Comparison of ENCODE assay signal across 8 mouse cellular contexts in genomic region chr7:19308454-19309277, GRCm38 (mm10). TPM values are rescaled to one million over a fixed set of nuclear protein-coding genes. Genes with fewer than 3 reads are reported as not detected.
DNase-seq lines count a peak whose midpoint lies in the region; ATAC-seq and TF ChIP-seq lines count a peak whose summit lies in the region.

No protein-coding gene starts in this region.

- peaks cover 38% of the 10 kb centered on the region for H3K4me1 ChIP-seq in erythroblast, embryonic 14.5 days (ENCODE audit: control insufficient read depth)
- H3K4me1 ChIP-seq in heart, embryonic 12.5 days (replicated peaks): peaks cover 31% of the 10 kb centered on the region
- peaks cover 29% of the 10 kb centered on the region for H3K4me1 ChIP-seq in kidney, embryonic 16.5 days (ENCODE audit: insufficient read depth, low read length)

- peak overlapping the region; percentile 100 for H3K4me2 ChIP-seq in heart, embryonic 12.5 days
- peak overlapping the region; percentile 100 for H3K4me2 ChIP-seq in kidney, embryonic 16.5 days (replicated peaks; ENCODE audit: low read depth, low read length)

- peak; percentile 96 for DNase-seq in CD4-positive helper T cell, adult 2 months (ENCODE audit: low read depth, low spot score)
- peak; percentile 97 for DNase-seq in brain, embryonic 14.5 days (ENCODE audit: low read depth)
- peak; percentile 93 for DNase-seq in liver
- DNase-seq in spleen, postnatal 36 days (ENCODE audit: low spot score in 2 of 2): peak; percentile 95

- H3K9me3 ChIP-seq in erythroblast, embryonic 14.5 days (ENCODE audit: control insufficient read depth, low read length): peaks cover 3% of the 10 kb centered on the region; the same call in 1 of the 2 replicates
- H3K9me3 ChIP-seq in heart, embryonic 12.5 days (replicated peaks): no peaks in the 10 kb centered on the region
- H3K9me3 ChIP-seq in kidney, embryonic 16.5 days (ENCODE audit: low read length): no peaks in the 10 kb centered on the region

- peak; percentile 87 for ATAC-seq in heart, embryonic 12.5 days (ENCODE audit: insufficient number of reproducible peaks, low FRiP score)
- peak; percentile 84 for ATAC-seq in kidney, embryonic 16.5 days (ENCODE audit: low FRiP score, low TSS enrichment)
- ATAC-seq in monocyte, adult 5-6 weeks (replicated peaks; ENCODE audit: insufficient number of reproducible peaks, low FRiP score, low TSS enrichment, poor library complexity, severe bottlenecking): peak; percentile 71

- peak; percentile 4; the same call in 1 of the 2 replicates for TF ChIP-seq CTCF in brain, embryonic 14.5 days (IDR thresholded peaks at IDR 0.05; ENCODE audit: borderline replicate concordance, extremely low read depth, insufficient read depth, insufficient read length)

- H3K27ac ChIP-seq in heart, embryonic 12.5 days (ENCODE audit: poor library complexity, severe bottlenecking): peak overlapping the region; percentile 72
- H3K27ac ChIP-seq in kidney, embryonic 16.5 days (ENCODE audit: low read length): peak overlapping the region; percentile 71

- H3K4me3 ChIP-seq in erythroblast, embryonic 14.5 days (replicated peaks): peak overlapping the region; percentile 66
- H3K4me3 ChIP-seq in heart, embryonic 12.5 days: peak overlapping the region; percentile 73
- peak overlapping the region; percentile 74 for H3K4me3 ChIP-seq in kidney, embryonic 16.5 days (ENCODE audit: low read length)

- under 1% methylated on average over 58 of the region's 58 CpGs for WGBS in heart, embryonic 12.5 days
- WGBS in kidney, embryonic 16.5 days: under 1% methylated on average over 58 of the region's 58 CpGs

- no peaks in the 10 kb centered on the region for H3K36me3 ChIP-seq in erythroblast, embryonic 14.5 days (ENCODE audit: control insufficient read depth)
- no peaks in the 10 kb centered on the region for H3K36me3 ChIP-seq in heart, embryonic 12.5 days
- no peaks in the 10 kb centered on the region for H3K36me3 ChIP-seq in kidney, embryonic 16.5 days (ENCODE audit: insufficient read depth, low read length)

- TF ChIP-seq POLR2A in brain, embryonic 14.5 days (IDR thresholded peaks at IDR 0.05; ENCODE audit: borderline replicate concordance, extremely low read depth, insufficient read depth, insufficient read length, poor library complexity, severe bottlenecking): no peak

- H3K9ac ChIP-seq in heart, embryonic 12.5 days: peak overlapping the region; percentile 67
- H3K9ac ChIP-seq in kidney, embryonic 16.5 days (replicated peaks; ENCODE audit: low read length): peak overlapping the region; percentile 65

- H3K27me3 ChIP-seq in erythroblast, embryonic 14.5 days (ENCODE audit: control insufficient read depth): peaks cover 78% of the 10 kb centered on the region
- peaks cover 44% of the 10 kb centered on the region for H3K27me3 ChIP-seq in heart, embryonic 12.5 days (replicated peaks)
- peaks cover 36% of the 10 kb centered on the region for H3K27me3 ChIP-seq in kidney, embryonic 16.5 days (ENCODE audit: insufficient read depth, low read length)

RNA-seq across cellular contexts. Expression of gene Fosb, which starts 1.2 kb away (rescaled TPM):
- polyA plus RNA-seq in brain, embryonic 14.5 days (2012; rRNA removed): 0.19 and 0.23 TPM in 2 replicates
- 7.8 and 8.8 TPM in 2 replicates for polyA plus RNA-seq in erythroblast, embryonic 14.5 days (2012)
- polyA plus RNA-seq in heart, embryonic 12.5 days (2016; fragmentation: Nextera tagmentation; extraction: Ambion mirVana): 0.37 and 0.55 TPM in 2 replicates
- 0.17 and 0.22 TPM in 2 replicates for polyA plus RNA-seq in kidney, embryonic 16.5 days (2015; fragmentation: Nextera tagmentation; extraction: Ambion mirVana)
- total RNA-seq in monocyte, adult 5-6 weeks (2017): 30.9 to 43.8 TPM (median 36.9 TPM) in 3 replicates

RNA-seq across cellular contexts. Expression of gene Rtn2, which starts 26.2 kb away (rescaled TPM):
- 159 and 189 TPM in 2 replicates for polyA plus RNA-seq in brain, embryonic 14.5 days (2012; rRNA removed)
- polyA plus RNA-seq in erythroblast, embryonic 14.5 days (2012): 0.29 and 0.44 TPM in 2 replicates
- polyA plus RNA-seq in heart, embryonic 12.5 days (2016; fragmentation: Nextera tagmentation; extraction: Ambion mirVana): 23.6 and 26.7 TPM in 2 replicates
- 8.0 and 9.4 TPM in 2 replicates for polyA plus RNA-seq in kidney, embryonic 16.5 days (2015; fragmentation: Nextera tagmentation; extraction: Ambion mirVana)
- not detected in 3 replicates for total RNA-seq in monocyte, adult 5-6 weeks (2017)

RNA-seq across cellular contexts. Expression of gene Ppm1n, which starts 28.8 kb away (rescaled TPM):
- 1.1 and 1.3 TPM in 2 replicates for polyA plus RNA-seq in brain, embryonic 14.5 days (2012; rRNA removed)
- polyA plus RNA-seq in erythroblast, embryonic 14.5 days (2012): not detected in 2 replicates
- polyA plus RNA-seq in heart, embryonic 12.5 days (2016; fragmentation: Nextera tagmentation; extraction: Ambion mirVana): not detected in 2 replicates
- 0.22 TPM in 1 of 2 replicates, not detected in the other for polyA plus RNA-seq in kidney, embryonic 16.5 days (2015; fragmentation: Nextera tagmentation; extraction: Ambion mirVana)
- total RNA-seq in monocyte, adult 5-6 weeks (2017): 1.9 TPM in 1 of 3 replicates, not detected in the others

RNA-seq across cellular contexts. Expression of gene Ercc1, which starts 35.9 kb away (rescaled TPM):
- 65.1 and 81.9 TPM in 2 replicates for polyA plus RNA-seq in brain, embryonic 14.5 days (2012; rRNA removed)
- 3.4 and 3.6 TPM in 2 replicates for polyA plus RNA-seq in erythroblast, embryonic 14.5 days (2012)
- 59.2 and 66.0 TPM in 2 replicates for polyA plus RNA-seq in heart, embryonic 12.5 days (2016; fragmentation: Nextera tagmentation; extraction: Ambion mirVana)
- 81.8 and 86.1 TPM in 2 replicates for polyA plus RNA-seq in kidney, embryonic 16.5 days (2015; fragmentation: Nextera tagmentation; extraction: Ambion mirVana)
- 15.0 to 19.8 TPM (median 18.0 TPM) in 3 replicates for total RNA-seq in monocyte, adult 5-6 weeks (2017)

RNA-seq across cellular contexts. Expression of gene Vasp, which starts 37.0 kb away (rescaled TPM):
- 66.4 and 89.0 TPM in 2 replicates for polyA plus RNA-seq in brain, embryonic 14.5 days (2012; rRNA removed)
- 17.7 TPM in 2 replicates for polyA plus RNA-seq in erythroblast, embryonic 14.5 days (2012)
- 93.7 and 99.0 TPM in 2 replicates for polyA plus RNA-seq in heart, embryonic 12.5 days (2016; fragmentation: Nextera tagmentation; extraction: Ambion mirVana)
- 81.0 and 86.9 TPM in 2 replicates for polyA plus RNA-seq in kidney, embryonic 16.5 days (2015; fragmentation: Nextera tagmentation; extraction: Ambion mirVana)
- total RNA-seq in monocyte, adult 5-6 weeks (2017): 230 to 263 TPM (median 254 TPM) in 3 replicates

Comparison
In these comparisons a context has a peak if more than half of its experiments do, and no peak if none do; other contexts are left out.
1. Peak in every context shown above with its lines: DNase-seq, ATAC-seq, H3K4me3 ChIP-seq and H3K27ac ChIP-seq.